Mouse (Mus musculus) stomach, embryonic 15.5 days (tissue): ENCODE data around the gene Rab3il1. TPM values are rescaled to one million over a fixed set of nuclear protein-coding genes. Genes with fewer than 3 reads are reported as not detected.

ENCODE experiments used
- ATAC-seq: fragments of 200-750 bp; cut with Nextera tagmentation; 2 replicates; pipeline ENCODE4 v1.8.0; 2017; ENCODE audit warnings: low read depth, moderate number of reproducible peaks, moderate TSS enrichment; ENCODE audit not compliant: insufficient read depth, low FRiP score
- H3K27ac ChIP-seq: fragments of 300-500 bp; sonication (generic); 2 replicates; pipeline ENCODE4 v1.5.1; 2015; ENCODE audit warnings: mild to moderate bottlenecking, inconsistent platforms
- H3K27me3 ChIP-seq: fragments of 300-500 bp; sonication (generic); replicated peaks from 2 replicates; pipeline ENCODE4 v1.6.1; 2015; ENCODE audit warnings: inconsistent platforms
- H3K36me3 ChIP-seq: fragments of 300-500 bp; sonication (generic); 2 replicates; pipeline ENCODE4 v1.6.1; 2015; ENCODE audit warnings: inconsistent platforms
- H3K4me1 ChIP-seq: fragments of 300-500 bp; sonication (generic); 2 replicates; pipeline ENCODE4 v1.6.1; 2015; ENCODE audit warnings: inconsistent platforms
- H3K4me2 ChIP-seq: fragments of 300-500 bp; sonication (generic); 2 replicates; pipeline ENCODE4 v1.6.1; 2015; ENCODE audit warnings: mild to moderate bottlenecking, inconsistent platforms
- H3K4me3 ChIP-seq: fragments of 300-500 bp; sonication (generic); replicated peaks from 2 replicates; pipeline ENCODE4 v1.5.1; 2015; ENCODE audit warnings: inconsistent platforms
- H3K9ac ChIP-seq: fragments of 300-500 bp; sonication (generic); 2 replicates; pipeline ENCODE4 v1.6.1; 2015; ENCODE audit warnings: inconsistent platforms
- H3K9me3 ChIP-seq: fragments of 300-500 bp; sonication (generic); 2 replicates; pipeline ENCODE4 v1.6.1; 2016; ENCODE audit warnings: inconsistent platforms
- WGBS: fragments of 180-500 bp; shearing (Covaris S2); methylation state at CpG from one replicate; pipeline ENCODE4 v1.1.7; 2015; 5-methylcytosine and 5-hydroxymethylcytosine counted together
- polyA plus RNA-seq: library from polyadenylated mRNA; unstranded; fragments of >200 nt; fragmentation: Nextera tagmentation; extraction: Ambion mirVana; gene quantifications from 2 replicates; pipeline ENCODE4 v1.2.1, GENCODE M21; 2015

The Rab3il1 gene
- polyA plus RNA-seq, 1 experiment from 2014 or later, result 40.7 TPM

DNA sequence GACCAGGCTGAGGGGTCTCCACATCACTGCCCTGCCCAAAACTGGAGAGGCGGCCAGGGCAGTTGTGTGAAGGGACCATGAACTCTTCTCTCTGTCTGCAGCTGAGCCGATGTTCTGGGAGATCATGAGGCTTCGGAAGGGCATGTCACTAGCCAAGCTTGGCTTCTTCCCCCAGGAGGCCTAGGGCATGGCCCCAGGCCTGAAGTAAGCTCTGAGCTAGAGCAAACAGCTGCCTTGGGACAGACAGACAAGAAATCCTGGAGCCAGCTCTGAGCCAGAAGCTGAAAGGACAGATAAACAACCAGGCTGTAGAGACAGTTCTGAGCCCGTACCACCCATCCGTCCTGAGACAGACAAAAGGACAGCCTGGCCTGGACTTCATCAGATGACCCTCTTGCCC is 32.9 kb downstream of the Rab3il1 start:
- H3K4me2 ChIP-seq, result no peak overlapping the region
- H3K4me1 ChIP-seq, result peaks cover 15% of the 10 kb centered on the region; the same call in 1 of the 2 replicates
- no peaks in the 10 kb centered on the region for H3K9me3 ChIP-seq
- no peaks in the 10 kb centered on the region for H3K27me3 ChIP-seq
- H3K27ac ChIP-seq, result no peak overlapping the region
- no peak overlapping the region for H3K4me3 ChIP-seq
- WGBS, result 79% methylated on average over 5 of the region's 5 CpGs
- no peak overlapping the region for H3K9ac ChIP-seq
- ATAC-seq, result no peak
- no peaks in the 10 kb centered on the region for H3K36me3 ChIP-seq

DNA sequence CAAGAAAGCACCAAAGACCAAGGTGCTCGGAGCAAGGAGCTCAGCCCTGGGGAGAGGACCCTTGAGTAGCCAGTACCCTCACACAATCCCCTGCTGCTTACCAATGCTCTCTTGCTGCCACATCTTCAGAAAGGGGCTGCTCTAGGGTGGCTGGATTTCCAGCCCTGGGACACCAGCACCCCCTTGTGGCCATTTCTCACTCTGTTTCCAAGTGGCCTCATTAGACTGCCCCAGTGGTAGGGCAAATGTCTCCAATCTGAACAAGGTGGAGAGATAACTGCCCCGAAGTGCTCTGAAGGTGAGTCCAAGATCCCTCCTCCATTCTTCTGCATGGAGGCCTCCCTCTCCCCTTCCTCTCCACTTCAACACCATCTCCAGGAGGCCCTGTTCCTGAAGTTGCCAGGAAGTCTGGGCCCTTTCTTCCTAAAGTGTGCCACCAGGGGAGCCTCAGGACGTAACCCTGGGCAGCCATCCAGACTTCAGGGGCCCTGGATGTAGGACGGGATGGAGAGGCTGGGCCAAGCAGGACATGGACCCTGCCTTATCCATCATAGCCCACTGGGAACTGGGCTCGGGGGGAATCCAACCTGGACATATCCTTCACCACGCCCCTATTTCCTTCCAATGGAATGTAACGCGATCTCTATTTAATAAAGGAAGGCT is 33.4 kb downstream of the Rab3il1 start:
- no peaks in the 10 kb centered on the region for H3K9me3 ChIP-seq
- no peak overlapping the region for H3K4me3 ChIP-seq
- H3K36me3 ChIP-seq, result no peaks in the 10 kb centered on the region
- H3K4me1 ChIP-seq, result peaks cover 19% of the 10 kb centered on the region; the same call in 1 of the 2 replicates
- no peak overlapping the region for H3K27ac ChIP-seq
- no peaks in the 10 kb centered on the region for H3K27me3 ChIP-seq
- H3K9ac ChIP-seq, result no peak overlapping the region
- WGBS, result 58% methylated on average over 8 of the region's 8 CpGs
- ATAC-seq, result peak; percentile 72; the same call in 1 of the 2 replicates
- H3K4me2 ChIP-seq, result no peak overlapping the region

DNA sequence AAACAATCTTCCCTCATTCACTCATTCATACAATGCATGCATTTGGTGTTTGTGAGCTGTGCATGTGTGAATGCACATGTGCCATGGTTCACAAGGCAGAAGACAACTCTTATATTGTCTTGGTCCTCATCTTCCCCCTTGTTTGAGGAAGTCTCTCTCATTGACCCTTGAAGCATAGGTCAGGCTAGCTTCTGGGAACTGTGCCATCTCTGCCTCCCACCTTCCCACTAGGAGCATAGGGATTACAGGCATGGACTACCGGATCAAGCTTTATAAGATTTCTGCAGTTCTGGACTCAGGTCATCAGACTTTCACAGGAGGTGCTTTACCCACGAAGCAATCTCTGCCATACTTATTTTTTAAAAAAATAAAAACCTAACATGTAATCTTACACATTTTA is 36.1 kb downstream of the Rab3il1 start:
- WGBS, result 64% methylated on average over 2 of the region's 2 CpGs
- Histone ChIP-seq H3K4me1 (peaks cover 33% of the 10 kb centered on the region), H3K27ac (no peak overlapping the region), H3K9me3 (no peaks in the 10 kb centered on the region), H3K9ac (no peak overlapping the region), H3K4me3 (no peak overlapping the region), H3K36me3 (no peaks in the 10 kb centered on the region), H3K4me2 (no peak overlapping the region), H3K27me3 (no peaks in the 10 kb centered on the region)
- no peak for ATAC-seq

DNA sequence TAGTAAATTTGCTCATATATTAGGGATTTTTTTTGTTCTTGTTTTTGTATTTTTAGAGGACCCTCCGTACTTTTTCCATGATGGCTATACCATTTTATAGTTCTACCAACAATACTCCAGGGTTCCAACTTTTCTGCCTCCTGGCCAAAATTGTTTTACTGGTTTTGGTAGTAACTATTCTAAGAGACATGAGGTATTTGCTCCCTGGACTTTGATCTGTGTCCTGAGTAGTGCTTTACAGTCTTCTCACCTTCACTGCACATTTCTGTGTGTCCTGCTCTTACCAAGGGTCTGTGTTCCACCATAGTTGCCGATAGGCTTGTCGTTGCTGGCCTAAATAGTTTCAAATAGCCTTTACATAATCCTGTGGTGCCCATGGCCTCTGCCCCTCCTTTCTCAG is 36.9 kb downstream of the Rab3il1 start:
- H3K9me3 ChIP-seq, result no peaks in the 10 kb centered on the region
- H3K36me3 ChIP-seq, result no peaks in the 10 kb centered on the region
- 81% methylated on average over 3 of the region's 3 CpGs for WGBS
- H3K9ac ChIP-seq, result no peak overlapping the region
- 0 out of 2 replicates have a peak overlapping the region, but pooled peaks have one; percentile 42 for H3K27ac ChIP-seq
- H3K4me2 ChIP-seq, result no peak overlapping the region
- ATAC-seq, result no peak
- no peaks in the 10 kb centered on the region for H3K27me3 ChIP-seq
- H3K4me3 ChIP-seq, result no peak overlapping the region
- H3K4me1 ChIP-seq, result peaks cover 33% of the 10 kb centered on the region

DNA sequence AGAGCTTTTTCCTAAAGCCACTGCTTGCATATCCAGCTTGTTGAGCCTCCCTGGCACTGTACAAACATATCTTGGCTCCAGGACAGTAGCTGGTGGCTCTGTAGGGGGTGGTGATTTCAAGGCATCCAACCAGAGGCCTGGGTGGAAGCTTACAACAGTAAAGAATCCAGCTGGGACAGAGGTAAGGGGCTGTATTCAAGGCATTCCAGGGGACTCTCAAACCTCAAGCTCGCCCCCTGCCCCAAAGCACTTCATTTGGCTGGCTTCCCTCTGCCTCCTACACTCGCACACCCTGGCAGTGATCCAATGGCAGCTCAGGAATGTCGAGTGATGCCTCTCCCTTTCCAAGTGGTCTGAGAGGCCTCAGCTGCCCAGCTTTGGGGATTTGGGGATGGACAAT is 37.4 kb downstream of the Rab3il1 start:
- Histone ChIP-seq H3K9ac (no peak overlapping the region), H3K27me3 (no peaks in the 10 kb centered on the region), H3K9me3 (no peaks in the 10 kb centered on the region), H3K4me1 (peaks cover 33% of the 10 kb centered on the region), H3K36me3 (no peaks in the 10 kb centered on the region), H3K4me2 (no peak overlapping the region), H3K27ac (peak overlapping the region; percentile 42; the same call in 1 of the 2 replicates), H3K4me3 (no peak overlapping the region)
- WGBS, result 11% methylated on average over 3 of the region's 3 CpGs
- no peak for ATAC-seq

DNA sequence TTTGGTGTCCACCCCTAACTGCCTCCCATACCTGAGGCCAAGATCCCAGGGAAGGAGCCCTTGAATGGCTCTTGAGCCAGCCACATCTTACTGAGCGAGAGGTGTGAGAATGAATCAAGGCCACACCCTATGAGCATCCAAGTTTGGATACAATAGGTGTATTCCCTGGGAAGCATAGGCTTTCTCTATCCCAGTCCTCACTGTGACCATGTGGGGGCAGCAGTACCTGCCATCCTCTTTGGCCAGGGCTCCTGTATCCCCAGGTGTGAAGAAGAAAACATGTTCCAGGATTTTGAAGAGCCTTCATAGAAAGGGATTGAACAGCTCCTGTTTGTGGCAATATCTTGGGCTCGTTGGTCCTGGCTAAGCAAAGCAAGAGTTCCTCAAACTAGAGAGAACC is 38.1 kb downstream of the Rab3il1 start:
- Histone ChIP-seq H3K4me1 (peaks cover 33% of the 10 kb centered on the region), H3K4me3 (no peak overlapping the region), H3K27me3 (no peaks in the 10 kb centered on the region), H3K36me3 (no peaks in the 10 kb centered on the region), H3K9me3 (no peaks in the 10 kb centered on the region), H3K4me2 (no peak overlapping the region), H3K27ac (no peak overlapping the region), H3K9ac (no peak overlapping the region)
- ATAC-seq, result no peak
- 75% methylated on average over 2 of the region's 2 CpGs for WGBS

DNA sequence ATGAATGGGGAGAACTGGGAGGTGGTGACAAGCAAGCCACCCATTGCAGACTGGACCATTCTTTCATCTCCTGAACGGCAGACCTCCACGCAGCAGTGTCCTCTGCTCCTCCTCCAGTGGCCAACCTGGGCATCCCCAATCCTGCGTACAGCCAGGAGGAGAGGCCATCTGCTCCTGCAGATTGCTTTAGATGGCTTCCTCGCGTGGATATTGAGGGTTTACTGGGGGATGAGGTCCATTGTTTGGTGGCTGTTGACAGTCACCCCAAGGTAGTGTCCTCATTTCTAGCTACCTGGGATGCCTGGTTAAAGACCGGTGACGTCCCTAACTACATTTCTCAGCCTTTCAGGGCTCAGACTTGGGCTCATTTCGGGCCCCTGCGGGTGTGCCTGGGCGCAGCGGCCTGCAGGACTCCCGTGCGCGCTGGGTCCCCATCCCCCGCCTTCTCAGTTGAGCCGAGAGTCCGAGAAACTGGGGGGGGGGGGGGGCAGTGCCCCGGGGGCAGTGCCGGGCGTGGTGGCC is 39.5 kb downstream of the Rab3il1 start:
- WGBS, result 8% methylated on average over 20 of the region's 20 CpGs
- ATAC-seq, result no peak
- no peaks in the 10 kb centered on the region for H3K27me3 ChIP-seq
- no peaks in the 10 kb centered on the region for H3K36me3 ChIP-seq
- peaks cover 28% of the 10 kb centered on the region for H3K4me1 ChIP-seq
- no peaks in the 10 kb centered on the region for H3K9me3 ChIP-seq
- peak overlapping the region; percentile 55 for H3K27ac ChIP-seq
- 0 out of 2 replicates have a peak overlapping the region, but pooled peaks have one; percentile 53 for H3K9ac ChIP-seq
- peak overlapping the region; percentile 74 for H3K4me3 ChIP-seq
- H3K4me2 ChIP-seq, result peak overlapping the region; percentile 98

DNA sequence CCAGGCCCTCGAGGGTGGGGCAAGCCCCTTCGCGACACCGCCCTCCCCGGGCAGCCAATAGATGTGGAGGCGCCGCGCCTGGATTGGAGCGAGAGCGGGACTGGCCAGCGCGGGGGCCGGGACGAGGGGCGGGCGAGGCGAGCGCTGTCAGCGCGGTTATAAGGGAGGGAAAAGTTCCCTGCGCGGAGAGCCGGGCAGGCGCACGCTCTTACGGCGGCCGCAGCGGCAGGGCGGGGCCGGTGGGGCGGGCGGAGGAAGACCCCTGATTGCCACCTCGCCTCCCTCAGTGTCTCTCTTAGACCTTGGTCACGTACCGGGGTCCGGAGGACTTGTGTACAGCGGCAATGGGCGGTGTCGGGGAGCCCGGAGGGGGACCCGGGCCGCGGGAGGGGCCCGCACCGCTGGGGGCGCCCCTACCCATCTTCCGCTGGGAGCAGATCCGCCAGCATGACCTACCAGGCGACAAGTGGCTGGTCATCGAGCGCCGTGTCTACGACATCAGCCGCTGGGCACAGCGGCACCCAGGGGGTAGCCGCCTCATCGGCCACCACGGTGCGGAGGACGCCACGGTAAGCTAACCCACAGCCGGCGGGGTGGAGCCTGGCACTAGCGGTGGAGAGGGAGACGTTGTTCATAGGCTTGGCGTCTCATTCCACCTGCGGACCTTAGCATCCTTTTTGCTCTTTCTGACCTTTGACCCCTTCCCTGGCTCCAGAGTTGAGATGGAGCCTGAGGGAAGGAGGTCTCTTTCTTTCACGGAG is 40.1 kb downstream of the Rab3il1 start, which contains the start of gene Fads3:
TSS of gene Fads3 (plus strand) at position 182 of the 761 bp plus-strand sequence.
- Histone ChIP-seq H3K4me1 (peaks cover 28% of the 10 kb centered on the region), H3K9ac (peak within 1 kb of the TSS; percentile 53), H3K9me3 (no peaks in the 10 kb centered on the region), H3K4me2 (peak within 1 kb of the TSS; percentile 98), H3K27me3 (no peaks in the 10 kb centered on the region), H3K36me3 (no peaks in the 10 kb centered on the region), H3K27ac (peak within 1 kb of the TSS; percentile 75), H3K4me3 (peak within 1 kb of the TSS; percentile 74)
- ATAC-seq, result peak; percentile 88
- WGBS, result under 1% methylated on average over 67 of the region's 69 CpGs

DNA sequence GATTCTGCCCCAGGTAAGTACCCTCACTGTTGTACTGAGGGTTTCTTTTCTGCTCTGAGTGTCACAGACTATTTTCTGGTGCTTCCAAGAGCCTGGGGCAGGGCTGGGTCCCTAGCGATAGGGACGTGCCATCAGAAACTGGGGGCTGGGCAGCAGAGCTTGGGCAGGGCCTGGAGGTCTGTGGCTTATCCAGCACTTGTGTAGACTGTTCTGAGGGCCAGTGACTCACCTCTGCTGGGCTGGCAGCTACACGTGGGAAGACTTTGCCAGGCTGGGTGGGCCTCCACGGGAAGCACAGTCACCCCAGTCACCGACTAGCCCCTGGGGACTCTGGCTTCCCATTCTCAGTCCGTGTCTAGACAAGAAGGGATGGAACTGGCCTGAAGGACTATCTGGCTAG is 40.8 kb downstream of the Rab3il1 start:
- H3K4me1 ChIP-seq, result peaks cover 31% of the 10 kb centered on the region
- H3K4me2 ChIP-seq, result peak overlapping the region; percentile 98
- peak overlapping the region; percentile 75; the same call in 1 of the 2 replicates for H3K27ac ChIP-seq
- H3K9me3 ChIP-seq, result no peaks in the 10 kb centered on the region
- H3K27me3 ChIP-seq, result no peaks in the 10 kb centered on the region
- no peaks in the 10 kb centered on the region for H3K36me3 ChIP-seq
- WGBS, result 42% methylated on average over 6 of the region's 6 CpGs
- H3K9ac ChIP-seq, result peak overlapping the region; percentile 53; the same call in 1 of the 2 replicates
- ATAC-seq, result no peak
- peak overlapping the region; percentile 74 for H3K4me3 ChIP-seq

DNA sequence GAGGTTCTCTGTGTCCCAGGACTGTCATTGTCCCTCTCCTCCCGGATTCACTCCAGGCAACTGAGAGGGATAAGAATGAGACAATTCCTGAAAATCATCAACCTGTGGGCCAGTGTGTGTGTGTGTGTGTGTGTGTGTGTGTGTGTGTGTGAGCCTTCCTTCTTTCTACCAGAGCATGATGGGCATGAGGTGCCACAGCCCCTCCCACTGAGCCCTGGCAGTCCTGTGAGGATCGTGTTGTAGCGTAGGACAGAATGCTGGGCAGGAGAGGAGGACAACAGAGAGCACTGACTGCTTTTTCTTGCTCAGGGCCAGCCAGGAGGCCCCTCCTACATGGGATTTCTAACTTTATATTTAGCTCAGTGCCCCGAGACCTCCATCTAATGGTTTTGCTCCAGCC is 41.3 kb downstream of the Rab3il1 start:
- Histone ChIP-seq H3K9ac (no peak overlapping the region), H3K4me1 (peaks cover 33% of the 10 kb centered on the region), H3K27me3 (no peaks in the 10 kb centered on the region), H3K4me3 (peak overlapping the region; percentile 74; the same call in 1 of the 2 replicates), H3K9me3 (no peaks in the 10 kb centered on the region), H3K36me3 (no peaks in the 10 kb centered on the region), H3K27ac (no peak overlapping the region), H3K4me2 (peak overlapping the region; percentile 98)
- WGBS, result 89% methylated on average over 4 of the region's 4 CpGs
- no peak for ATAC-seq

DNA sequence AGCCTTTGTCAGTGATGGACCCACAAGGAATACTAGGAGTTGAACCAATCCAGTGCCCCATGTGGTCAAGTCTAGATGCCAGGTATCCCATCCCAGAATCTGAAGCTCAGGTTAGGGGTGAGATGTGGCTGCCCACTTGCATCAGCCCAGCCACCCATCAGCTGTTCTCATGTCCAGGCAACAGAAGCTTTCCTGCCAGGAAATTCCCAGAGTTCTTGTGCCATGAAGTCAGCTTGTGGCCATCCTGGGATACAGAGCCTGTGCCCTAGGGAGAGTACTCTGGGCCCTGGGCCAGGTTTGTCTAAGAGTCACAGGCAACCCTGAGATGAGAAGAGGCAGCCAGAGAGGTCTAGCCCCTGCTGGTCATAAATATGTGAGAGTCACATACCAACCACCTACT is 42.2 kb downstream of the Rab3il1 start:
- Histone ChIP-seq H3K9me3 (no peaks in the 10 kb centered on the region), H3K4me1 (peaks cover 30% of the 10 kb centered on the region), H3K36me3 (no peaks in the 10 kb centered on the region), H3K9ac (no peak overlapping the region), H3K4me2 (no peak overlapping the region), H3K27me3 (no peaks in the 10 kb centered on the region), H3K4me3 (no peak overlapping the region), H3K27ac (no peak overlapping the region)
- no peak for ATAC-seq

DNA sequence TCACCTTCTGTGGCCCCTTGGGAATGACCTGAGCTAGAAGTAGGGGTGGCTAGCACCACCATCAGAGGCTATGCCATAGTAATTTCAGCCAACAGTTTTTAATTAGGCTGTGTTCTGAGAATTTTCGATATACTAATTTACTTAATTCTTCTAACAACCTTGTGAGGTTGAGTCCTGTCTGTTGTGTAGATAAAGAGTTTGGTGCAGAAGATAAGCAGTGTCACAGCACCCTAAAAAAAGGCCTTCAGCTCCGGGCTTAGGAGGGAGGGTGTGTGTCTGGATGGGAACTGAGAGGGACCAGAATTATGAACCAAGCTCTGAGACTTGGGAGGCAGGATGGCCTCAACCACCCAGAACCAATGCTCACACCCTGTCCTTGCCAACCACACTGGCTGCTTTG is 44.2 kb downstream of the Rab3il1 start:
- ATAC-seq, result no peak
- no peaks in the 10 kb centered on the region for H3K36me3 ChIP-seq
- WGBS, result 74% methylated on average over 2 of the region's 2 CpGs

More for the DNA sequence above, 44.2 kb downstream of the Rab3il1 start:
- H3K9me3 ChIP-seq, result no peaks in the 10 kb centered on the region
- no peaks in the 10 kb centered on the region for H3K27me3 ChIP-seq
- no peak overlapping the region for H3K4me3 ChIP-seq
- peaks cover 24% of the 10 kb centered on the region for H3K4me1 ChIP-seq
- H3K9ac ChIP-seq, result no peak overlapping the region
- H3K4me2 ChIP-seq, result no peak overlapping the region
- H3K27ac ChIP-seq, result no peak overlapping the region
